Mouse (Mus musculus) retina, postnatal 1 day (tissue): ENCODE measurements around the gene Isyna1.
"Not testable (repeated sequence)": the region's sequence is repeated elsewhere in the genome, so short reads cannot be mapped to it uniquely, and the experiment has no call there.

Experiments used
- DNase-seq: peaks from one replicate; pipeline ENCODE4 v3.0.0-alpha.2; 2012

Gene Isyna1

GRCm38 (mm10) chr8:70577207-70577606, 17.0 kb upstream of the Isyna1 start:
- DNase-seq = no peak

DNA sequence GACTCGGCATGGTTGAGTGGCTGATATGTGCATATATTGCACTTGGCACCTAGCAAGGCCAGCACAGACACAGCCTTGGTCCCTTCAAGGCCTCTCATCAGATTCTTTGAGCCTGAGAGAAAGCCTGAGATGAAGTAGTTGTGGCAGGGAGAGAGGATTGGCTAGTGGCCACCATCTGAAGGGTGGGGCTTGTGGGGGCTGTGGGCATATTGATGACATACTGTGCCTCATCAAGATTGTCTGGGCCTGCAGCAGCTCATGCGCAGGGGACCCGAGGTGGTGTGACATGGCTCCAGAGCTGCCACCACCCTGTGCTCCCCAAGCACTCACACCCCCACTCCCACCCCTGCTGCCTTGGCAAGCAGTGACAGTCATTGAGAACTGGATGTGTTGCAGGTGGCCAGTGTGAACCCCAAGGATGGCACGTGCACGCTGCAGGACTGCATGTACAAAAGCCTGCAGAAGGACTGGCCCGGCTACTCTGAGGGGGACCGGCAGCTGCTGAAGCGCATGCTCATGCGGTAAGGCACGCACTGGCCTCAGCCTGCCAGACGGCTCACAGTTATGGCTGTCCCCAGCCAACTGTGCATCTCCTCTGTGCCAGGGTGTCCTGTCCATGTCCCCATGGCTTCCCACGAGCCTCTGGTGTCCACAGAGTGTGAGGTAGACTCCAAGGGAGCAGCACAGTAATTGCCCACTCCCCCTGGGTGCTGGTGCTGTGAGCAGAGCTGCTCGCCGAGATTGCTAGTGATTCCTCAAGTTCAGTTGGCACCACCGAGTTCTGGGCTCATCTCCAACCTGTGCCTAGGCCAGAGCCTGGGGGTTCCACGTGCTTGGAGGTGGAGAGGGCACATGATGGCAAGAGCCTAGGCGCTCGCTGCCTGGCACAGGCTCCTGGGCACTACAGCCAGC, 10.4 kb upstream of the Isyna1 start:
- DNase-seq = no peak

DNA sequence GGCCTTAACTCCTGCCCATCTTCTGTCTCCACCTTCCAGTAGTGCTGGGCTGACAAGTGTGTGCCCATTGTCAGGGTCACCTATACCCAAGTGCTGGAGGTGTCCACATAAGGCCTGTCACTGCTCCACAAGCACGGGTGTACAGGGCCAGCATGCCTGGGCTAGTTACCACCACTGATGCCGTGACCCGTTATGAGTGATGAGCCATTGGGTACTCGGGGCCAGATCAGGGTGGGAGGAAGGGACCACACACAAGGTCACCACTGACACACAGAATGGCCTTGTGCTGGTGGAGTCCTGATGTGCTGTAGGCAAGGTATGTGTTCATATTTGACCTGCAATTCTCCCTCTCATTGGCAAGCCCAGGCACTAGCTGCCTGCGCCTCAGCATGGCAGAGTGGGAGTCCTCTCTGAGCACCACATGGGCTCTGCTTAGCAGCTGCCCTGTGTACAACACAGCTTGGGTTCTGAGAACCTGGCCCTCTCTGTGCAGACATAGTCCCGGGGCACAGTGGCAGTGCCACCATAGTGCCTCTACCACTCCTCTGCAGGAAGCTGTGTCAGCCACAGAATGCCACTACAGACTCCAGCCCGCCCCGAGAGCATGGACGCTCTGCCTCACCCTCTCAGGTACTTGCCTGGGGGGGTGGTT, 9.4 kb upstream of the Isyna1 start:
- no peak for DNase-seq

GRCm38 (mm10) chr8:70585258-70585652, 8.9 kb upstream of the Isyna1 start:
- peak; percentile 69 for DNase-seq

- not testable (repeated sequence) for DNase-seq
These were observed 6.2 kb upstream of the Isyna1 start for GRCm38 (mm10) chr8:70587955-70588354.

GRCm38 (mm10) chr8:70591569-70591968, 2.6 kb upstream of the Isyna1 start:
- no peak for DNase-seq

GRCm38 (mm10) chr8:70593173-70593572, 1.0 kb upstream of the Isyna1 start:
- no peak for DNase-seq

DNA sequence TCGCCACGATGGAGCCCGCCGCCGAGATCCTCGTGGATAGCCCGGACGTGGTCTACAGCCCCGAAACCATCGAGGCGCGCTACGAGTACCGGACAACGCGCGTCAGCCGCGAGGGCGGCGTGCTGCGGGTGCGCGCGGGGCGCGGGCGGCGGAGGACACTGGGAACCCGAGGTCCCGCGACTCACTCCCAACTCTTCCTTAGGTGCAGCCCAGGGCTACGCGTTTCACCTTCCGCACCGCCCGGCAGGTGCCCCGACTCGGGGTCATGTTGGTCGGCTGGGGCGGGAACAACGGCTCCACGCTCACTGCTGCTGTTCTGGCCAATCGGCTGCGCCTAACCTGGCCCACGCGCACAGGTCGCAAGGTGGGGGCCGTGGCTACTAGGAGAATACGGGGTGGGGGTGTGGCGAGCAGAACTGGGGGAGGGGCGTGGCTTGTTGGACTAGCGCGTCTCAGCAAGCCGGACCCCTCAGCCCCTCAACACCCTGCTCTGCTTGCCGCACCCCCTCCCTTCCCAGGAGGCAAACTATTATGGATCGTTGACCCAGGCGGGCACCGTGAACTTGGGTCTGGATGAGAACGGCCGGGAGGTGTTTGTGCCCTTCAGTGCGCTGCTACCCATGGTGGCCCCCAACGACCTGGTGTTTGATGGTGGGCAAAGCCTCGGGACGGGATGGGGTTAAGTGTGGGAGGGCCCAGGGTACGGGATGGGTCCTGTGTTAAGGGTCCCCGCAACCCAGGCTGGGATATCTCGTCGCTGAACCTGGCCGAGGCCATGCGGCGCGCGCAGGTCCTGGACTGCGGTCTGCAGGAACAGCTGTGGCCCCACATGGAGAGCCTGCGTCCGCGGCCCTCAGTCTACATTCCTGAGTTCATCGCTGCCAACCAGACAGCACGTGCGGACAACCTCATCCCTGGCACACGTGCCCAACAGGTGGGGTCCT, 720 bp downstream of the Isyna1 start:
- DNase-seq = peak; percentile 63

DNA sequence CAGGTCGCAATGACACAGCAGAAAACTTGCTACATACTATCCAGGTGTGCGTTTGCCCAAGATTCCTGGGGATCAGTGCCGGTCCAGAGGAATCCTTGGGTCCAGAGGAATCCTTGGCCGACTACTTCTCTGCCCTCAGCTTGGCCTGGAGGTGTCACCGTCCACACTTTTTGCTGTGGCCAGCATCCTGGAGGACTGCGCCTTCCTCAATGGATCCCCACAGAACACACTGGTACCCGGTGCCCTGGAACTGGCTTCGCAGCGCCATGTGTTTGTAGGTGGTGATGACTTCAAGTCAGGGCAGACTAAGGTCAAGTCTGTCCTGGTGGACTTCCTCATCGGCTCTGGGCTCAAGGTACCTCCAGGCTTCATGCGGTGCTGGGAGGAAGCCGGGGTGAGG, 1.6 kb downstream of the Isyna1 start:
- DNase-seq = no peak

DNA sequence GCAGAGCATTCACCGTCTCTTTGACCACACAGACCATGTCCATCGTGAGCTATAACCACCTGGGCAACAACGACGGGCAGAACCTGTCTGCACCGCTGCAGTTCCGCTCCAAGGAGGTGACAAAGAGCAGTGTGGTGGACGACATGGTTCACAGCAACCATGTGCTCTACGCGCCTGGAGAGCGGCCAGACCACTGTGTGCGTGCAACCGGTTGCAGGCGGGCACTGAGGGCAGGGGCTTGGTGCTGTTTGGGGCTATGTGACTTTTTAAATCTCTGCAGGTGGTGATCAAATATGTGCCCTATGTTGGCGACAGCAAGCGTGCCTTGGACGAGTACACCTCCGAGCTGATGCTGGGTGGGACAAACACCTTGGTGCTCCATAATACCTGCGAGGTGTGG, 2.0 kb downstream of the Isyna1 start:
- no peak for DNase-seq

- peak; percentile 53 for DNase-seq
These were observed 2.7 kb downstream of the Isyna1 start for GRCm38 (mm10) chr8:70596775-70597416.

- DNase-seq = no peak
These were observed 3.5 kb downstream of the Isyna1 start for GRCm38 (mm10) chr8:70597417-70598272.

GRCm38 (mm10) chr8:70598283-70598682, 4.1 kb downstream of the Isyna1 start:
- DNase-seq = peak; percentile 91

- DNase-seq = no peak
These were observed 4.5 kb downstream of the Isyna1 start for GRCm38 (mm10) chr8:70598722-70599121.

DNA sequence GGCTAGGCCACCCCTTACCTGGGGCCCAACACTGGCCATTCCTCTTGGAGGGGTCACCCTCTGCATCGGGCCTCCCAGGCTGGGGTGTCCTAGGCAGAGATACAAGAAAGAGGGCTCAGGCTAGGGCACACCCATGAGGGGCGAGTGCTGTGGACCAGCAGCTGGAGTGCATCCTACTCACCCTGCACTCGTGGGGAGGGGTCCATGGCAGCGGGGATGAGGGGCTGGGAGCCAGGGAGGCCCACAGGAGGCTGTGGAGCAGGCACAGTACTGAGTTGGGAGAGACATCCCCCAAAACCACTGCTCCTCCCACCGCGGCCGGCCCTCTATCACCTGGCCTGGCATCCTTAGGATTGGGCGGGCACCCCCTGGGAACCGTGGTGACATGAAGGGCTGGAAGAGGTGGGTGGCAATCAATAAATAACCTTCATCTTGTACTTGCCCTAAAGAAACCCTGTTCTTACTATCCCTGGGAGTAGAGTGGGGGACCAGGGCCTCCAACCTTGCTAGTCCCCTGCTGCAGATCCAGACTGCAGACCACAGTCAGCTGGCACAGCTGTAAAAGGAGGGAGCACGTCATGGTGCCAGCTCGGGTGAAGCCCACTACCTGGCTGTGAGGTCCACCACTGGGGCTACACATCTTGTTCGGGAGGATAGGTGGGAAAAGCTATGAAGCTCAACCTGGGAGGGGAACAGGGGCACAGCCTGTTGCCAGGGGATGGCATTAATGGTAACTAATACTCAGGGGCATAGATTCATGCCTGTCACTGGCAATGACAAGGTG, 5.5 kb downstream of the Isyna1 start:
- DNase-seq = no peak

DNA sequence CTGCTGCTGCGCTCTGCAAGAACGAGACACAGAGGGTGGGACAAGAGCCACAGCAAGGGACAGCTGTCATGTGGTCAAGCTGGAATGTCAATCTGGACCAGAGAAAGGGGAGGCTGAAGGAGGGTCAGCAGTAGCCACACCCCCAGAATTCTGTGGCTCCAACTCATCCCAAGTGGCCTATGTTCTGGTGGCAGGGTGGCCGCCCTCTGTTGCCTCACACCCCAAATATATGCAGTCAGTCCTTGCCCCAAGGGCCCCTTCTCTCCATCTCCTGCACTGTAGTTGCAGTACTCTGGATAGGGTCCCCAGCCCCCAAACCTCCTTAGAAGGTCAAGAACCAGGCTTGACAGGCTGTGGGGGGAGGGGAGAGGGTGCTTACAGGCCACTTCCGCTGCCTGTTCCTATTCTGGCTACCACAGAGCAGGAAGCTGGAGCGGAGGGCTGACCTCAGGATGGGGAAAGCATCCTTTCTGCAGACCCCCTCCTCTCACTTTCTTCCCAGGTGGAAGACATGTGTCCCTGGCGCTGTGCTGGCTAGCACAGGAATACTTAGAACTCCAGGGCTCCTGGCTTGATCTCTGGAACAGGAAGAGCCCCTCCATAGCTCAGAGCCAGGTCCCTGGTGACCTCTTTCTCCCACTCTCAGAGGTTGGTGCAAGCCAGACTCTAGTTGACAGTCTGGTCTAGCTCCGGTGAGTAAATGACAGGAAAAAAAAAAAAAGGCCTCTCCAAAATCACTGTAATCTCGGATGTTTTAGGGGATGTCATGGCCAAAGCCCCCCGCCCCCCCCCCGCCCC, 6.5 kb downstream of the Isyna1 start:
- peak; percentile 50 for DNase-seq

GRCm38 (mm10) chr8:70601271-70601649, 7.1 kb downstream of the Isyna1 start:
- peak; percentile 97 for DNase-seq

GRCm38 (mm10) chr8:70602139-70602811, 8.1 kb downstream of the Isyna1 start:
- DNase-seq = no peak

DNA sequence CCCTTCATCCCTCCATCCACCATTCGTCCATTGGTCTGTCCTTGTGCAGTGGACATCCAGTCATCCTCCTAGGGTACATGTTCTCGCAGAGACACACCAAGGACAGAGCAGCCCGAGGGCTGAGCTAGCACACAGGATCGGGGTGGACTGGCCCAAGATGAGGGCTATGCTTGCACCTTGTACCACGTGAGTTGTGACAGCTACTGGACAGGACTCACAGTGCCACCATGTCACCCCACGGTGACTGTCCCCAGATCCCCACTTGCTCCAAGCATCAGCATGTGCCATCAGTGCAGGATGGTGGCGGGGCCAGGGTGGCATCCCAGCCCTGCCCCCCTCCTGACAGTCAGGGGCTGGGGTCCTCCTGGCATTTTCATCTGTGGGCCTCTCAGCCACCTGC, 10.4 kb downstream of the Isyna1 start:
- DNase-seq = no peak
